Mouse (Mus musculus) stomach, adult 2 months (tissue): ENCODE measurements around the gene Pip5k1c. TPM values are rescaled to one million over a fixed set of nuclear protein-coding genes. Genes with fewer than 3 reads are reported as not detected.

ENCODE experiments used
- polyA plus RNA-seq: library from polyadenylated mRNA; depleted of rRNA; stranded (reverse); fragments of >200 nt; gene quantifications from 2 replicates; pipeline ENCODE4 v1.2.3, GENCODE M21; 2012; rRNA removed

Gene Pip5k1c
- 33.5 and 41.8 TPM in 2 replicates for polyA plus RNA-seq

DNA sequence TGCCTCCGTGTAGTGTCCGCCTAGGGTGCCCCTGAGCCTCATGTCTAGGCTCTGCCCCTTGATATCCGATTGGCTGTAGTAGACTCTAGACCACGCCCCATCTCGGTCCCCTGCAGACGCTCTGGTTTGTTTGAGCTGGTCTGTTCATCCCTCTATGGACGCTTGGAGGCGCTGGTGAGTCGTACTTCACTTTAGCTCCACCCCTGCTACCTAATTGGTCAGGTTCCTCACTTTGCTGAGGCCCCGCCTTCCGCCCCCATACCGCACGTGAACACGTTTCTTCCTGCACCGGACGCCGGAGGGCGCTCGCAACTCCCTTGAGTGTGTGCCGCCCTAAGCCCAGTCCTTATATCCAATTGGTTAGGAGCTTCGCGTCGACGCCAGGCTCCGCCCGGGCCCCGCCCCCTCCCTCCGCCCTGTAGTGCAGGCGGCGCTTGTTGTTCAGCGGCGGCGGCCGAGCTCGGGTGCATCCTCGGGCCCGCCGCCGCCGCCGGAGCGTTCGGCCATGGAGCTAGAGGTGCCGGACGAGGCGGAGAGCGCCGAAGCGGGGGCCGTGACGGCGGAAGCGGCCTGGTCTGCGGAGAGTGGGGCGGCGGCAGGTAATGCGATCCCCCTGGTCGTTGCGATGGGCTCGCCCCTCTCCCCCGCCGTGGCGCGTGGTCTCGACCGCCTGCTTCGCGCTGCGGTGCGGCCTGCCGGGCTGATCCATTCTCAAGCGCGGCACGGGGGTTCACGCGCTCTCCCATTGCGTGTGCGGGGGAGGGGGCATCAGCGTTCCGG, at the start of gene Pip5k1c:
Pip5k1c (plus strand) TSS at position 410 of the 780 bp plus-strand sequence.

DNA sequence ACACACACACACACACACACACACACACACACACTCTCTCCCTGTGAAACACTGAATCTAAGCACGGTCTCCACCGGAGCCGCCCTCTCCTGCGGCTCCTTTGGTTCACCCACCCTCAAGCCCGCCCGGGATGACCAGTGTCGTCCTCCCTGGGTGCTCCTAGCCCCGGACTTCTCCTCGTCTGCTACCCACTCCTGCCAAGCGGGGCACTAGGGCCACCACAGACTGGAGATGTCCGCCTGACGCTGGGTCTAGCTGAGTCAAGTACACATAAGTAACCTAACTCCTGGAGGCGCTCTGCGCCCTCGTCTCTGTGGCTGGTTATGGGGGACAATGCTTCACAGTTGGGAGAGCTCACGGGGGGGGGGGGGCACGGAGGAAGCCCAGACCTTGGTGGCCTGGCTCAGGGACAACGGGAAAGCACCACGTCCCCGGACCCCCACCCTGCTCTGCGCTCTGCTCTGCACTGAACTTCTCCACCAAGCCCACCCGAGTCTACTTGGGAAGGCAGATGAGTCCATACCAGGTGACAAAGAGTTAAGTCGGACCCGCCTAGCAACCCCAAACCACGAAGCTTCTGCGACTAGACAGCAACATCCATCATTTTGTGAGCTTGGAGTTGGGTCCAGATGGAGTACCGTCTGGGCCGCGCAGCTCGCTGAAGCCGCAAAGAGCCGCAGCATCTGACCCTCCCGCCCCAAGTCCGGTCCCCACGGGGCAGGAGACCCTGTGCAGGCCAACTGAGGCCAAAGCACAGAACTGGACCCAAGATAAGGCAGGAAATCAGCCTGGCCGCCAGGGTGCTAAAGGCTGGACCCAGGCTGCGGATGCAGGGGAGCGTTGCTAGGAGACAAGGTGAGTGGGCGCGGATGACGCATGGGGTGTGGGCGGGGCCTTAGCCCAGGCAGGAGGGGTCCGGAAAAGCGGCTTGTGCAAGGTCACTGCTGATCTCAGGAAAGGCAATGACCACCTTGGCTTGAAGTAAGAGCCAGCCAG, 40.0 kb upstream of the Pip5k1c start, which contains the start of gene Matk:
Matk (plus strand) TSS at position 512 of the 996 bp plus-strand sequence.

DNA sequence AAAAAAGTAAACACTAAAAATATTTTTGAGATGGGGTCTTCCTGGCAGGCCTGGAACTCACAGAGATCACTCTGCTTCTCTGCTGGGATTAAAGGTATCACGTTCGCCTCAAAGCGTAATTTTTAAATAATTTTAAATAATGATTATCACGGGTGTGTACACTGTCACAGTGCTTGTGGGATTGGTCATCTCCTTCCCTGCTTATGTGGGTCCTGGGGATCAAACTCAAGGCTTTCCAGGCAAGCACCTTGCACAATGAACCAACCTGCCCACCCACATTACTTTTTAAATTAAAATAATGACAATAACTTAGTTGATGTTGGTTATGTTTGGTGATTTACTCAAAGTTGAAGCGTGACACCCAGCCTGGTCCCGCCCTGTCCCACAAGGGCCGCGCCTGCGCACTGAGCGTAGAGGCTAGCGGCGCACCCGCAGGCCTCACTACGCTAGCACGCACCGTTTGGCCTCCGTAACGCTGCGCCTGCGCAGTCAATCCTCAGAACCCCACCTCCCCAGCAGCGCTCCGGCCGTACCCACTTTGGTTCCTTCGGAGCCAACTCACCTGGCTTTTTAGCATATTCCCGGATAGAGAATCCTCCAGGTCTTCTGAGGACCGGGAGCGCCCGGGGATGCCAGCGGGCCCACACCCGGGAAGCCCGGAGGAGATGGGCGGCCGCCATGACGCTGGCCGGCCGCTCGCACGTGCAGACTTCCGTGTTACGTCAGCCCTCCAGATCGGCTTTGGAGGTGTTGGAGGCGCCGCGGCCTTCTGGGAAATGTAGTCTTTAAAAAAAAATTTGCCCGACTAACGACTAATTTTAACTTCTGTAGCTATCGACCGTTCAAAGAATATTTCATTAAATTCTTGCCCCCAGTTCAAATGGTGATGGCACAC, 26.3 kb upstream of the Pip5k1c start, which contains the start of the genes Mrpl54 and Apba3:
Mrpl54 (minus strand) TSS at position 724 of the 895 bp plus-strand sequence.
Apba3 (plus strand) TSS at position 750 of the 895 bp plus-strand sequence.

DNA sequence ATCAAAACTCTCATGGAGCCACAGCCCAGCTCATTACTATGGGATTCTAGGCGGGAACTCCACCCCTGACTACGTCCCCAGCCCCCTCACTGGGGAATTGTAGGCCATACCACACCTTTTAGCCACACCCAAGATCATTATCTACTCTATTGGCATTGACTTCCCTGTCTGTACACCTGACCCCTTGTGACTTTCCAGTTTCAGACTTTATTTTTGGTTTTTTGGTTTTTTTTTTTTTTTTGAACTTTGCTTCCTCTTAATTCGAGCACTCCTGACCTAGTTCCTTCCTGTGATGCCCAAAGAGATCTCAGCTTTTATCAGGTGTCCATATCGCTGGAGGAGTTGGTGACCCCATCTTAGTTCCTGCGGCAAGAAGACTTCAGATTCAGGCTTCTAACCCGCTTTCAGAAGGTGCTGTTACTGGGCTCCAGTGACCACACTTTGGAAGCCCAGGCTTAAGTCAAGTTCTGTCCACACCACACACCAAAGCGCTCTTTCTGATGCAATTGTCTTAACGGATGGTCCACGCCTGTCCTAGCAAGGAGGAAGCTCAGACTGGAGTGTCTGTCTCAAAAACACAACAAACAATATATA, 1.2 kb upstream of the Pip5k1c start, which contains the start of gene Tjp3:
Tjp3 (minus strand) TSS at position 71 of the 594 bp plus-strand sequence.

DNA sequence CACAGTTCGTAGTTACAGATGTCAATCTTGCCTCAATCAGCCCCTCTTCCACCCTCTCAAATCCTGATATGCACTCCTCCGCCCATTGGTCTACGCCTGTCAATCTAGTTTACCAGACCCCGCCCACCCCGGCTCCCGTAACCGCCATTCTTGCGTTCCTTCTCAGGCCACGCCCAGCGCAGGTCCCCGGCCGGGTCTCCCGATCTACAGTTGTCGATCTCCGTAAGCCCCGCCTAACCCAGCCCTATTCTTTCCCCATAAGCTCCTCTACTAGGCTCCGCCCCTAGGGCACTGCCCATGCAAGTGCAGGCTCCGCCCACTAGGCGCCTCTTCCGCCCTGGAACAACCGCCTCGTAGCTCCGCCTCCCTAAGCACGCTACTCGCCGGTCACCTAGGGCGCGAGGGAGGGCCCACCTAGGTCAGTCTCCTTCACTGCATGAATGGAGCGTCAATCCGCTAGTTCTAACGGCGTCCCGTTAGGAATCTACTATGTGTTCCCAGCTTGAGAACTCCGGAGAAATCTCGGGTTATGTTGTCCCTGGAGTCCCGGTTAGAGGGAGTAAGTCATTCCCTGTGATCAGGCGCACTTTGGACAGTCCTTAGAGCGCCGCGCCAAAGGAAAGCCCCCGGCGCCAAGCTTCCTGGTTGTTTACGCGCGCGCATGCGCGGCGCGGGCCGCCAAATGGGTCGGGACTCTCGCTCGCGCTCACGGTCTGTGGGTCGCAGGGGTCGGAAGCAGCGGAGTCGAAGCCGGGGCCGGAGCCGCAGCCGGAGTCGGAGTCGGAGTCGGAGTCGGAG, 28.0 kb downstream of the Pip5k1c start, which contains the start of gene Cactin:
Cactin (plus strand) TSS at position 554 of the 798 bp plus-strand sequence.

DNA sequence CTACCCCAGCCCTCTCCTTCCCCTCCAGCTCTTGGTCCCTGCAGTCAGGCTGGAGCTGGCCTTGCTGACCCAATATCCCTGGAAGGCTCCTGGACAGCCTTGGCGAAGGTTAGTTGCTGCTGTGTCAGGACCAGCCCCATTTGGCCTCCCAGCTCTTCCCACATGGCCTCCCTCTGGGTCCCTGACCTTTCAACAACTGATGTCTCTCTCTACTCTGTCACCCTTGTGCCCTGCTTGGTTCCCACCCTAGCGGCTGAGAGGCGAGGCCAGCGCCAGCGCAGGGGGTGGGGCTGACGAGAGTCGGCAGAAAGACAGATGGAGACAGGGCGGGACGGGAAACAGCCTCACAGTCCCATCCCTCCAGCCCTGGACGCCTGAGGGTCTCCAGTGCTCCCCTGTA, 35.6 kb downstream of the Pip5k1c start, which contains the start of gene Tbxa2r:
Tbxa2r (plus strand) TSS at position 346 of the 400 bp plus-strand sequence.

DNA sequence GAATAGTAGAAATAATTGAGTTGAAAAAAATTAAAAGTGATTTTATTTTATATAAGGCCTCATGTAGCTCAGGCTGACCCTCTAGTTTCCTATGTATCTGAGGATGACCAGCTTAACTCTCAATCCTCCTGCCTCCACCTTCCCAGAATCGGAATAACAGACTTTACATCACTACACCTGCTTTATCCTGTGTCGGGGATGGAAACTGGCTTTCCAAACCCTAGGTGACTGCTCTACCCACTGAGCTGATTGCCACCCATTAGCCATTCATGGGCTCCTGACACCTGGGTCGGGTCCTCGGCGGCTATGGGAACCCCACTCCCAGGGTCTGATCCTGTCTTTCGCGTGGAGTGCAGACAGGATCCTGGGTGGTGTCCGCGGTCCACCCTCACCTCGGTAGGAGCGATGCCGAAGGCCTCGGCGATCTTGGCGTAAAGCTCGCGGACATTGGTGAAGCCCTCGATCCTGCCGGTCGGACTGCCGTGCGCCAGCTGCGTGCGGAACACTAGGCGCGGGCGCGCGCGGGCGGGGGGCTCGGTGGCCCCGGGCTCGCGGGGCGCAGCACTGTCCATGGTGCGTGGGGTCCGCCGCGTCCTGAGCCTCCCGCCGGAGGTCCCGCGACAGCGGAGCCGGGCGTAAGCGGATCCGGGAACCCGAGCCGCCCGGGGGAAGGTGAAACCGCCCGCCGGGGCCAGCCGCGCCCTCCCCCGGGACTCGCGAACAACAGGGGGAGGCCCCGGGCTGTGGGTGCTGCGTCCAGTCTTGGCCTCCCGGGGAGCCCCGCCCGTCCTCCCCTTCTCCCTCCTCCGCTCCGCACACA, 50.1 kb downstream of the Pip5k1c start, which contains the start of gene Gipc3:
Gipc3 (minus strand) TSS at position 581 of the 820 bp plus-strand sequence.

DNA sequence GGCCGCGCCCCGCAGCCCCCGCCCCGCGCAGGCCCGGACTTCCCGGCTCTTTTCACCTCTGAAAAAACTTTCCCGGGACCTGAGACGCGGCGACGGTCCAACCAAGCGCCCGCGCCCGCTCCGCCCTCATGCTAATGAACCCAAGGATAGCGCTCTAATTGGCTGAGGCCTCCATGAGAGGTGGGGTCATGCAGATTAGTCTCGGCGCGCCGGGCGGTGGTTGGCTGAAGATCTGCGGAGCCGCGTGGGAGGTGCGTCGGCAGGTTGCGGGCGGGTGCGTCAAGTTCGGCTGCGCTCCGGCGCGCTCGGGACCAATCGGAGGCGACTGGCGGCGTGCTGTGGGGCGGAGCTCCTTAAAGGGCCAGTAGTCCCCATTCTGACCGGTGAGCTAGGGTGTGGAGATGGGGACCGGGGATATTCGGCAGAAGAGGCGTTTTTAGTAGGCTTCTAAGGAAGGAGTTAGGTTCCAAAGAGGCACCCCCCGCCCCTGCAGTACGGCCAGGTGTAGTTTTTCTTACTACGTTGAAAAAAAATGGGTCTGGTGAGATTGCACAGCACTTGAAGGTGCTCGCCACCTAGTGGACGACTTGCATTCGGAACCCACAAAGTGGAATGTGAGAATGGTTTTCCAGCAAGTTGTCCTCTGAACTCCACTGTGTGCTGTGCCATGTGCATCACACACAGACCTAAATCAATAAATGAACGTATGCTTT, 57.7 kb downstream of the Pip5k1c start, which contains the start of gene Hmg20b:
Hmg20b (minus strand) TSS at position 130 of the 713 bp plus-strand sequence.

DNA sequence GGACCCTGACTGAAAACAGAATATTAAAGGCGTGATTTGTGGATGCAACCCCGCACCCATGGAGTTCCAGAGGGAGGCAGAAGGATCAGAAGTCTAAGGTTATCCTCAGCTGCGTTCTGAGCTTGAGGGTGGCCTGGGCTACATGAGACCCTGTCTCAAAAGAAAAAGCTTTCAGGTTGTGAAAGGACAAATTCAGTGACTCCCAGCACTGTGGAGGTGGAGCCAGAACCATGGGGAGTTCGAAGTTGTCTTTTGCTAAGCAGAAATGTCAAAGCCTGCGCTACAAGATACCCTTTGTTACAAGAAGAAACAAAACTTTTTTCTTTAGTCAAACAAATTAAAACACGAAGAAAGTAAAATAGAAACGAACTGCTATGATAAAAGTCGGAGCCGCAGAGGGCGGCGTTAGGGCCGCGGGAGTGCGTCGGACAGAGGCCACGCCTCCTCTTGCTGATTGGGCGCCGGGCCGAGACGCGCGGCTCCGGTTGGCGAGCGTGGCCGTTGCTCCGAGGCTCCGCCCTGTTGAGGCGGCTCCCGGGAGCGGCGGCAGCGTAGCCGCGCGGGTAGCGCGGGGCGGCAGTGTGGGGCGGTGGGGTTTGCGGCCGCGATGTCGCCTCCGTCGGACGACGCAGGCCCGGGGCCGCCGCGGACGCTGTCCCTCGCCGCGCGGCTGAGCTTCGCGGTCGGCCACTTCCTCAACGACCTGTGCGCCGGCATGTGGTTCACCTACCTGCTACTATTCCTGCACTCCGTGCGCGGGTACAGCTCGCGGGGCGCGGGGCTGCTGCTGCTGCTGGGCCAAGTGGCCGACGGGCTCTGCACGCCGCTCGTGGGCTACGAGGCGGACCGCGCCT, 64.5 kb downstream of the Pip5k1c start, which contains the start of gene Mfsd12:
Mfsd12 (plus strand) TSS at position 501 of the 854 bp plus-strand sequence.

DNA sequence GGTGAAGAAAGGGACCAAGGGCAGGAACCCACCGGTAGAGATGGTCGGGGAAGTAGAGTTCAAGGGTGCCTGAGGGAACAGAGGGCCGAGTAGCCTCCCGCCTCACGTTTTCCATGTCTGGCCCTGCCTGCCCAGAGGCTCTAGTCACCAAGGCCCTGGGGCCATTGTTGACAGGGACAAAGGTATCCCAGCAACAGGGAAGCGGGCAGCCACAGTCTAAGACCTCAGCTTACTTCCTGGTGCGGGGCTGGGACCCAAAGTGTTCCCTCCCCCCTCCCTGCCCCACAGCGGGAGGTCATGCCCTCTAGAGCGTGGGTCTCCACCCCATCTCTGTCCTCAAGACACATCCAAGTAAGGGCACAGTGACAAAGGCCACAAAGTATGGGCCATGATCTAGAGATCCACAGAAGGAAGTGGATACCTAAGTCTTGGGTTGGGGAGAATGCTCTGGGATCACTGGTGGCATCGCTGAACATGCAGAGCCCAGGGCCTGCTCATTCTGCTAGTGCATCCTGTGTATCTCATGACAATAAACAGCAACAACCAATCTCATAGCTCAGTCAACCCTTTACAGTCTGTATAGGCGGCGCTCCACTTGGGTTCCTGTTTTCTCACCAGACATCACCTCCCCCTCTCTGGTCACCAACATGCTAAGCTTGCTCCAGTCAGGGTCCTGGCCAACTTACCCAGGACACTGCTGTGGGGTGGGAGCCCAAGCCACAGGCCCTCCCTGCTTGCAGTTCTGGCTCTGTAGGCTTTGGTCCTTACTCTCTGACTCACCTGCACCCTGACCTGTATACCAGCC, 73.1 kb downstream of the Pip5k1c start, which contains the start of gene 4930404N11Rik:
4930404N11Rik (minus strand) TSS at position 145 of the 805 bp plus-strand sequence.

Other genes with a start within 250 kb of the Pip5k1c start
- gene Sgta, start 232.8 kb upstream of the Pip5k1c start, polyA plus RNA-seq: 106 and 140 TPM in 2 replicates
- gene Thop1, start 222.9 kb upstream of the Pip5k1c start, polyA plus RNA-seq: 63.0 and 106 TPM in 2 replicates
- 2.0 and 3.8 TPM in 2 replicates for gene Creb3l3, start 194.1 kb upstream of the Pip5k1c start, polyA plus RNA-seq
- gene Map2k2, start 187.0 kb upstream of the Pip5k1c start, polyA plus RNA-seq: 190 and 419 TPM in 2 replicates
- 48.3 and 79.2 TPM in 2 replicates for gene Zbtb7a, start 157.7 kb upstream of the Pip5k1c start, polyA plus RNA-seq
- gene Pias4, start 125.0 kb upstream of the Pip5k1c start, polyA plus RNA-seq: 25.3 and 28.0 TPM in 2 replicates
- gene Eef2, start 116.3 kb upstream of the Pip5k1c start, polyA plus RNA-seq: 532 and 619 TPM in 2 replicates
- gene Dapk3, start 110.0 kb upstream of the Pip5k1c start, polyA plus RNA-seq: 62.9 and 105 TPM in 2 replicates
- not detected in 2 replicates for gene 4930442H23Rik, start 109.1 kb upstream of the Pip5k1c start, polyA plus RNA-seq
- 0.67 TPM in 2 replicates for gene Nmrk2, start 90.9 kb upstream of the Pip5k1c start, polyA plus RNA-seq
- gene Atcay, start 62.1 kb upstream of the Pip5k1c start, polyA plus RNA-seq: 0.15 and 0.17 TPM in 2 replicates
- 5.2 and 6.0 TPM in 2 replicates for gene Zfr2, start 59.8 kb upstream of the Pip5k1c start, polyA plus RNA-seq
- 1.5 and 3.0 TPM in 2 replicates for gene Matk, start 40.0 kb upstream of the Pip5k1c start, polyA plus RNA-seq
- gene Mrpl54, start 26.0 kb upstream of the Pip5k1c start, polyA plus RNA-seq: 75.5 and 146 TPM in 2 replicates
- 58.9 and 73.0 TPM in 2 replicates for gene Apba3, start 26.0 kb upstream of the Pip5k1c start, polyA plus RNA-seq
- gene Tjp3, start 1.4 kb upstream of the Pip5k1c start, polyA plus RNA-seq: 85.6 and 104 TPM in 2 replicates
- gene Cactin, start 28.1 kb downstream of the Pip5k1c start, polyA plus RNA-seq: 11.9 and 14.7 TPM in 2 replicates
- 17.8 and 29.6 TPM in 2 replicates for gene Tbxa2r, start 35.8 kb downstream of the Pip5k1c start, polyA plus RNA-seq
- gene Gipc3, start 50.3 kb downstream of the Pip5k1c start, polyA plus RNA-seq: 2.3 TPM in 2 replicates
- 95.3 and 125 TPM in 2 replicates for gene Hmg20b, start 57.5 kb downstream of the Pip5k1c start, polyA plus RNA-seq
- 11.1 and 23.8 TPM in 2 replicates for gene Mfsd12, start 64.5 kb downstream of the Pip5k1c start, polyA plus RNA-seq
- gene 4930404N11Rik, start 72.9 kb downstream of the Pip5k1c start, polyA plus RNA-seq: 229 and 346 TPM in 2 replicates
- 64.1 and 71.5 TPM in 2 replicates for gene Fzr1, start 85.6 kb downstream of the Pip5k1c start, polyA plus RNA-seq
- 57.2 and 82.1 TPM in 2 replicates for gene Dohh, start 91.5 kb downstream of the Pip5k1c start, polyA plus RNA-seq
- gene Gm48551, start 91.5 kb downstream of the Pip5k1c start, polyA plus RNA-seq: 0.54 and 0.88 TPM in 2 replicates
- 1.4 and 1.7 TPM in 2 replicates for gene Gm48552, start 96.0 kb downstream of the Pip5k1c start, polyA plus RNA-seq
- 455 and 473 TPM in 2 replicates for gene Smim24, start 100.1 kb downstream of the Pip5k1c start, polyA plus RNA-seq
- gene Nfic, start 162.7 kb downstream of the Pip5k1c start, polyA plus RNA-seq: 27.0 and 33.0 TPM in 2 replicates
- 1.3 and 2.8 TPM in 2 replicates for gene Celf5, start 189.7 kb downstream of the Pip5k1c start, polyA plus RNA-seq
- 147 and 177 TPM in 2 replicates for gene Ncln, start 203.4 kb downstream of the Pip5k1c start, polyA plus RNA-seq
- 1.6 and 3.7 TPM in 2 replicates for gene S1pr4, start 207.2 kb downstream of the Pip5k1c start, polyA plus RNA-seq
- gene Gna15, start 231.3 kb downstream of the Pip5k1c start, polyA plus RNA-seq: 5.4 and 9.1 TPM in 2 replicates